Mouse (Mus musculus): ENCODE measurements at regions not wholly inside any gene's neighbourhood (a gene's known extent, or its start where the extent isn't known, plus 50 kb on each side); places are given as distances from the start of the nearest gene placed in this dataset.

- TF ChIP-seq CTCF (conservative IDR thresholded peaks at IDR 0.05; ENCODE audit: low read length) (no peak), POU5F1 (IDR thresholded peaks at IDR 0.05; ENCODE audit: borderline replicate concordance, low read length) (no peak), NANOG (IDR thresholded peaks at IDR 0.05; ENCODE audit: borderline replicate concordance, low read length) (no peak)
These were observed 122.0 kb downstream of the Anxa2 start for GRCm38 (mm10) chr9:69575386-69575785.
